Comparison of ENCODE assay signal across 15 mouse cellular contexts in genomic region chr19:18997711-18998110, GRCm38 (mm10).
"Had no signal": no experiment of that assay in that cellular context is flagged by ENCODE, and none has a peak within 500 bp of the region (broad histone marks: within the 10 kb centered on the region; RNA-seq: fewer than 3 reads in every experiment).

No protein-coding gene starts in this region.

- H3K4me3 ChIP-seq: limb, embryonic 13.5 days; midbrain, embryonic 10.5 days; neural tube, embryonic 12.5 days; stomach, embryonic 15.5 days had no signal

- ATAC-seq: lung, postnatal 0 days had no signal

- H3K27ac ChIP-seq: limb, embryonic 13.5 days; liver, embryonic 14.5 days; midbrain, embryonic 10.5 days; neural tube, embryonic 12.5 days; stomach, embryonic 15.5 days had no signal

- H3K27me3 ChIP-seq: limb, embryonic 13.5 days; neural tube, embryonic 12.5 days; stomach, embryonic 15.5 days had no signal

- DNase-seq: kidney, adult 9 months; layer of hippocampus, adult 9-11 months; layer of hippocampus, postnatal 36 days; left cerebral cortex, postnatal 4 days; lung, adult 18-20 months; lung, postnatal 4 days; midbrain, embryonic 14.5 days; thymus, adult 2 months; thymus, postnatal 25 days had no signal
